Mouse (Mus musculus): ENCODE measurements at regions not wholly inside any gene's neighbourhood (a gene's known extent, or its start where the extent isn't known, plus 50 kb on each side); places are given as distances from the start of the nearest gene placed in this dataset.

DNA sequence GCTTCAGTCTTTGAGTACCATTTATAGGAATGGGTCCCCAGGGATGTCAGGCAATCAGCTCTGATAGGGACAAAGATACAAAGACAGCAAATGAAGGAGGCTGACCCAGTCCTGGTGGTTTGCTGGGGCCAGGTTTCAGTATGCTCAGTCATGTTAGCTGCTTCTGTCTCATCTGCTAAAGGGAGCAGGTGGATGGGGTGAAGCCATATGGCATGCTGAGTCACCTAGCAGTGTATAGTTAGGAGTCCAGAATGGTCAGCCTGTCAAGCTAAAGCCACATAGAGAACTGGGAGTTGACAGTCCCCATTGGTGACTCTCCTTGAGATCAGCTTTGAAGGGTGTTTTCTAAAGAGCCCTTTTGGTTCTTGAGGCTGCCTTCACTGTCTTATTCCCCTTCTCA, 139.4 kb downstream of the Gm15262 start:
- peak; percentile 57 to 59 for DNase-seq

DNA sequence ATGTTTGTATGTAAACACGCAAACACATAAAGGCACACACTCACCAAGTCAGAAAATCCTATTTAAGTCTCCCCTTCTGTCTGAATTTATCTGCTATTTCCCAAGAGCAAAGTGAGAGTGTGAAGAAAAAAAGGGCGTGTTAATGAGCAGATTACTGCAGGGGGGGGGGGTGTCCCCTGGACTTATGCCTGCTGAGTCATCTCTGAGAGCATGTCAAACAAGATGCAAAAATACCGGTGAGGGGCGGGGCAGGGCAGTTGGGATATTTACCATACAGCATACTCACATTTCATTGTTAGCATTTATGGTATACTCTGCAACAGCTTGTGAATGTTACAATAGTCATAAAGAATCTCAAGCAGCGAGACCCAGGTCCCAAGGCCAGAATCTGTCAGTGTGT, 140.8 kb downstream of the Gm15262 start:
- no peak for DNase-seq

DNA sequence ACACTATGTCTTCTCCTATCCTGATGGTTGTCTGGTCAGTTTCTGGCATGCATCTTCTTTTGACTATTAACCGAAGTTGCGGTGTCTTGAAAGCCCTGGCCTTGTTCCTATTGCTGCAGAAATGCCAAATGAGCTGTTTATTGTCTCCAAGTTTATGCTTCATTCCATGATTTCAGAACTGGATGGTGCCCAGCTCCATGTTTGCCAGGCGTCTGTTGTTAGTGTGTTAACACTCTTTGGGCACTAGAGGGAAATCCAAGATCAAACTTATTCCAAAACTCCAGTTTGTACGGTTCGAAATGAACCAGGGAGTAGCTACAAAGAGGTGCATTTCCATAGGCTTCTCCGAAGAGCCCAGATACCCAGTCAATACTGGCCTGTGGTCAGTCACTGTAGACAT, 148.1 kb downstream of the Gm15262 start:
- DNase-seq, result no peak
